Mouse (Mus musculus): ENCODE data around the gene Naa40.

DNA sequence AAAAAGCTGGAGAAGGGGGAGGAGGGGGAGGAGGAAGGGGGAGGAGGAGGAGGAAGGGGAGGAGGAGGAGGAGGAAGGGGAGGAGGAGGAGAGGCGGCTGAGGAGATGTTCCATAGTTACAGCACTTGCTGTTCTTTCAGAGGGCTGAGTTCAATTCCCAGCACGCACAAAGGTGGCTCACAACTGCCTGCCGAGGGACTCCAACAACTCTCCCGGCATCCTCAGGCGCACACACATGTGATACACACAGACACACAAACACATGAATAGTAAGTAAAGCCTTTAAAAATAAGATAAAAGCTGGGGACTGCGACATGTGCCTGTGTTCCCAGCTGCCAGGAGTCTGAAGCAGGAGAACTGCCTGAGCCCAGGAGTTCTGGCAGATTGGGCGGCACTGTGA is 59.5 kb downstream of the Naa40 start:
- no peak for TF ChIP-seq CTCF (IDR thresholded peaks at IDR 0.05; ENCODE audit: control insufficient read depth, insufficient read depth, insufficient read length)
- no peak for TF ChIP-seq MAX (IDR thresholded peaks at IDR 0.05)
- TF ChIP-seq USF1 (IDR thresholded peaks at IDR 0.05; ENCODE audit: low read depth), result no peak
- TF ChIP-seq FOSL1 (IDR thresholded peaks at IDR 0.05; ENCODE audit: insufficient read depth, low read length, poor library complexity, severe bottlenecking), result no peak
- TF ChIP-seq MYOD1 (IDR thresholded peaks at IDR 0.05; ENCODE audit: control insufficient read depth, insufficient read length, low read depth), result no peak

All from C2C12 (cell line).